Mouse (Mus musculus) layer of hippocampus, postnatal 14 days (tissue): Measurements from ENCODE around the gene Dis3l. TPM values are rescaled to one million over a fixed set of nuclear protein-coding genes. Genes with fewer than 3 reads are reported as not detected.
"Not testable (repeated sequence)": the region's sequence is repeated elsewhere in the genome, so short reads cannot be mapped to it uniquely, and the experiment has no call there.

Source experiments
- DNase-seq, 2 experiments: peaks; one replicate each; pipeline ENCODE4 v3.0.0; 2021 to 2022; ENCODE audit warnings: low spot score in 2 of 2, mixed read lengths in 1 of 2
- total RNA-seq, 2 experiments: library from RNA; stranded (reverse); gene quantifications; 2 replicates each; pipeline ENCODE4 v1.2.3; 2021

The Dis3l gene
- total RNA-seq, 2 experiments from 2014 or later, result 24.4 to 26.0 TPM

DNA sequence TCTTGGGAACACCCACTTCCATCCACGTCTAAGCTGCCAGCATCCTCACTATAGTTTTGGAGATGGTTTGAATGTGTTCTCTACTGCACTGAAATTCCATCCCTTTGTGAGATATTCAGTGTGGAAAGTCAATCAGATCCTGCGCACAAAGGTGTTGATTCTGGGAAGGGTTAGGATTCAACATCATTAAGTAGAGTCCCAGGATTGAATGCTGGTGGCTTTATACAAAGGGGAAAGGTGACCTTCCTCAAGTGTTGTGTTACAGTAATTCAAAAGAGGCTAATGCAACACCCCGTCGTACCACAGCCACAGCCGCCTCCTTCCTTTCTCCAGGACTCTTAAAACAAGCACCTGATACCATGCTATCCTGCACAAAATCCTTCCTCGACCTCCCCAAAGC is 5.3 kb downstream of the Dis3l start:
- no peak for DNase-seq

DNA sequence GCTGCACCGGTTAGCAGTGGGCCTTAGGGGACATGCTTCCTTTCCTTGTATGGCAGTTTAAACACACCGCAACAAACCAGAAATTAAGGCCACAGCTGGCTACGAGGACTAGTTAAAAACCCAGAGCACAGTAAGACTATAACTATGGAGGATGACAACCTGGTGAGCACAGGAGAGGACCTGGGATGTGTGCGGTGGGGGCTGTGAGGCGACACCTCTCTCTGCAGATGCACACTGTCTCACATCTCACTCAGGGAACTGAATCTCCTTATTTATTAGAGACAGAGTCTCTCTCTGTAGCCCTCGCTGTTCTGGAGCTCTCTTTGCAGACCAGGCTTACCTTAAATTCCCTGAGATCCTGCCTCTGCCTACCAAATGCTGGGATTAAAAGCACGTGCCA is 17.1 kb downstream of the Dis3l start:
- no peak for DNase-seq

DNA sequence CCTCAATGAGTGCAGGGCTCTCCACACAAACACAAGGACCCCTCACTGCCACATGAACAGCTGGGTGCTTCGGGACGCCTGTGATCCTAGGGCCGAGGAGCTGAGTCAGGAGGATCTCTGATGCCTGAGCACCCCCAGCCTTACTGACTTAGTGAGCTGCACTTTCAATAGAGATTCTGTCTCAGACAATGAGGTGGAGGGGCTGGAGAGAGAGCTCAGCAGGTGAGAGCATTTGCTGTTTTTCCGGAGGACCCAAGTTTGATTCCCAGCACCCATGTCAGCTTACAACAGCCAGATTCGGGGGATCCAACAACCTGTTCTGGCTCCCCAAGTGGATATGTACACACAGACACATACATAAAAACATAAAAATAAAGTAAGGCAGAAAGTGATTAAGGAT is 24.1 kb downstream of the Dis3l start:
- DNase-seq, result no peak

- no peak for DNase-seq
Observed at GRCm38 (mm10) chr9:64314696-64315095, 26.4 kb downstream of the Dis3l start.

DNA sequence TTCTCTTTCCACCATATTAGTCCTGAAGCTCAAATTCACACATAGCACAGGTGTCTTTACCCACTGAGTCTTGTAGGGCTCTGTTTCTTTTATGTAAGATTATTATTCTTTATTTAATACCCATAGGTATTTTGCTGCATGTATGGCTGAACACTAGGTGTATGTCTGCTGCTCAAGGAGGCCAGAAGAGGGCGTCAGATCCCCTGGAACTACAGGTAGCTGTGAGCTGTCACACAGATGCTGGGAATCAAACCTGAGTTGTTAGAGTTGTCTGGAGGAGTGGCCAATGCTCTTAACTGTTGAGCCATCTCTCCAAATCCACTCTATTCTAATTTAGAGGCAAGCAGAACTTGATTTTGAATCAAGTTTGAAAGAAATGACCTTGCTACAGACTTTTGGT is 29.0 kb downstream of the Dis3l start:
- DNase-seq, result no peak

DNA sequence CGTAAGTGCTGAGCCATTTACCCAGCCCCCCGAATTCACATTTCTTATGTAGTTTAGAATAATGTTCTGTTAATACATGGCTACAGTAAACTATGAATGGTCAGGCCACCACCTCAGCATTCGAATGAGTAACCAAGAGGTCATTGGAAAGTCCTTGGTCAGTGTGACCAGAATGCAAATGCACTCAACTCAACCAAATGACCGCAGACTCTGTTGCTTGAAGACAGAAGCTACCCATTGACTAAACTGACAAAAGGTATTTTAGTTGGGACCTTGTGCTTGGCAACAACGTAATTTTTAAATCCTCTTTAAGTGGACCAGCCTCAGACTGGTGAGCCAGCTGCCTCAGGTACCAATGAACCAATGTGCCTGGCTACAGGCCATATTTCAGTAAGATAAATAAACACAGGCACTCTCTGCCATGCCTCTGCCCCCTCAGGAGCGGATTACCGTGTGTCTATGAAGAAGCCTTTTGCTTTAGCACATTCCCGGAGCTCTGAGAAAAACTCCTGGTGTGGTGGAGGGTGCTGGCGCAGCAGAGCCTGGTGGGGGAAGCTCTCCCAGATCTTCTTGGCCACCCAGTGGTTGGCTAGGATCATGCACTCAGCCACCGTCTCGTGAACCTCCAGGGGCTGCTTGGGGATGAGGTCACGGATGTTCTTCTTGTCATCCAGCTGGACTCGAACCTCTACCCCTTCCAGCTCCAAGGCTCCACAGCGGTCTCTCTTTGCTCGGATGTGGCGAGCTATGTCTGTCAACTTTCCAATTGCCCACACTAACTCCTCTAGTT is 29.9 kb downstream of the Dis3l start:
- DNase-seq, result peak in 1 of 2 experiments; percentile 1

- no peak for DNase-seq
Observed at GRCm38 (mm10) chr9:64306476-64307312, 34.4 kb downstream of the Dis3l start.

- not testable (repeated sequence) for DNase-seq
Observed at GRCm38 (mm10) chr9:64303086-64303485, 38.0 kb downstream of the Dis3l start.

DNA sequence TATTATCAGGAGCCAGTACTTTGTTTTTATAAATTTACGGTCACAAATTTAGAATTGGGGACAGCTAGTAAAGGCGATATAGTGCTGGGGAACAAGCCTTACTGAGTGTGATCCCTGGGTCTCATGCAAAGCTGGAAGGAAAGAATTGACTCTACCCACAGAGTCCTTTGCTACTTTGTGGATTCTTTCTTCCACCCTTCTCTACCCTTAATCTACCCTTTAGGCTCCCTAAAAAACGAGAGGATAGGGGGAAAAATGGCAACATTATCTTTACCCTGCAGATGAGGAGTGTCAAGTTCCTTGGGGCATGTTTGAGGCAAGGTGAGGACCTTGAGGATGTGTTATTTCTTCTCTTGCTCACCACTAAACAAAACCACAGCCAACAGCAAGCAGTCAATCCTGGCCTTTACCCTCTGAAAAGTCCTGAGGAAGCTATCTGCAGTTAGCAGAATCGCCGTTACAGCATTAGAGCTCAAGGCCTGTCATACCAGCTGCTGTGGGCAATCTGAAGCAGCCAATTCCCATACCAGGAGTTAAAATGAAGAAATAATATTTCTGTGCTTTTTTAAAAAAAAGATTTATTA is 58.6 kb downstream of the Dis3l start:
- DNase-seq, result no peak

GRCm38 (mm10) chr9:64281781-64282178 is 59.3 kb downstream of the Dis3l start:
- no peak for DNase-seq

GRCm38 (mm10) chr9:64281105-64281780 is 59.8 kb downstream of the Dis3l start, which contains the start of gene Tipin:
Tipin (plus strand) TSS chr9:64281581.
- peak; percentile 90 to 92 for DNase-seq

- DNase-seq, result no peak
Observed at GRCm38 (mm10) chr9:64278665-64279310, 62.3 kb downstream of the Dis3l start.

- peak; percentile 63 to 69 for DNase-seq
Observed at GRCm38 (mm10) chr9:64277706-64278105, 63.4 kb downstream of the Dis3l start.

- DNase-seq, result no peak
Observed at GRCm38 (mm10) chr9:64274919-64275318, 66.2 kb downstream of the Dis3l start.

- DNase-seq, result no peak
Observed at GRCm38 (mm10) chr9:64274291-64274690, 66.8 kb downstream of the Dis3l start.

DNA sequence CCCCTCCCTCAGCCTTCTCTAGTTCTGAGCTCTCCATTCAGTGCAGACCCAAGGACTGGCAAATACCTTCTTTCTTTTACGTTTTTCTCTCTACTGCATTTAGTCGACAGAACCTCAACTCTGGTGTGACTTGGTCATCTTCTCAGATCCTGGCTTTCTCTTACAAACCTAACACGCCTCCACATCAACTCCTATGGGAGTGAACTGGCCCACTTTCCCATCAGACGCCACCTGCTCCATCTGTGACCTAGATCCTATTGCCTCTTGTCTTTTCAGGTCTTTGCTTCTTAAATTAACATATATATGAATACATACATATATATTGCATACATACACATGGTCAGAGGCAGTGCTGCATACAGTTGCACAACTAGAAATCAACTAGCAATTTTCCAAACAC is 67.3 kb downstream of the Dis3l start:
- no peak for DNase-seq

DNA sequence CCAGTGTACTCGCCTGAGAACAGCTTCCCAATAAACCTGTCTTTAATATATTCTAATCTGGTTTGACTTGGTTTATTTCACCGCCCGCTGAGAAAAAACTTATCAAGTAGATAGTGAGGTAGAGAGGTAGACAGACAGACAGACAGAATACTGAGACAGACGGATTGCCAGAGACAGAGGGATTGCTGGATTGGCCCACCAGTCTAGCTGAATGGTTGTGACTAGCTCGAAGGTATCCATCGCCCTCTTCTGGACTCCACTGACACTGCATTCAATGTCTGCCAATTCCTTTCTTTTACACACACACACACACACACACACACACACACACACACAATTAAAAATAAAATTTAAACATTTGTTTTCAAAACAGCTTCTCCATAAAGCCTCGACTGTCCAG is 68.5 kb downstream of the Dis3l start:
- peak; percentile 53 to 74 for DNase-seq

- DNase-seq, result no peak
Observed at GRCm38 (mm10) chr9:64271249-64271648, 69.8 kb downstream of the Dis3l start.

DNA sequence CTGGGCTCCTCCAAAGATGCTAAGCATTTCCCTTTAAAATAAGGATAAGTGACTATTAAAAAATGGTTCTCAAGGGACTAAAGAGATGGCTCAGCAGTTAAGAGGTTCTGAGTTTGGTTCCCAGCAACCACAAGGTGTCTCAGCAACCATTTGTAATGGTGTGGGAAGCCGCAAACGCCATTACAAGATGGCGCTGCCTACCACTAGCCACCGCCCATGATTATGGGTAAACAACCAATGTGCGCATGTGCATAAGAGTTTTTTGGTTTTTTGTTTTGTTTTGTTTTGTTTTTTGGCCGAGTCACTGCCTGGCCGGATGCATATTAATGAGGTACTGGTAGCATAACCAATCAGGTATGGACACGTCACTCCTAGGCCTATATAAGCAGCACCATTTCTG is 72.3 kb downstream of the Dis3l start:
- not testable (repeated sequence) for DNase-seq

- DNase-seq, result no peak
Observed at GRCm38 (mm10) chr9:64268196-64268595, 72.9 kb downstream of the Dis3l start.

DNA sequence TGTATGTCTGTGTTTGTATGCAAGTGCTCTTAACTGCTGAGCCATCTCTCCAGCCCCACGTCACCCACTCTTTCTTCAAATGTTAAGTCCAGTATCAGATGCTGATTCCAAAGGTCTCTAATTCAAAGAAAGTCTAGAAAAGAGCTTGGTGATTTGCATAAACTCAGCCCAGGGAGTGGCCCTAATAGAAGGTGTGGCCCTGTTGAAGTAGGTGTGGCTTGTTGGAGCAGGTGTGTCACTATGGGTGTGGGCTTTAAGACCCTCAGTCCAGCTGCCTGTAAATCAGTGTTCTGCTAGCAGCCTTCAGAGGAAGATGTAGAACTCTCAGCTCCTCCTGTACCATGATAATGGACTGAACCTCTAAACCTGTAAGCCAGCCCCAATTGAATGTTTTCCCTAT is 73.9 kb downstream of the Dis3l start:
- no peak for DNase-seq
